Mouse (Mus musculus) CH12.LX (cell line): ENCODE results near the gene Pamr1. TPM values are rescaled to one million over a fixed set of nuclear protein-coding genes. Genes with fewer than 3 reads are reported as not detected.

Source experiments
- DNase-seq: peaks from one replicate; pipeline ENCODE4 v3.0.0-alpha.2; 2013; ENCODE audit errors: extremely low read depth
- H3K27ac ChIP-seq: 2 replicates; pipeline ENCODE4 v1.5.1; 2012; ENCODE audit warnings: low read depth, mild to moderate bottlenecking, control low read depth, moderate library complexity; ENCODE audit not compliant: insufficient read depth
- H3K27me3 ChIP-seq: replicated peaks from 2 replicates; pipeline ENCODE3; 2012; ENCODE audit warnings: inconsistent platforms
- H3K36me3 ChIP-seq, 2 experiments: replicated peaks in 1 of 2; 2 replicates each; pipeline versions ENCODE3 to v1.6.1; 2012; ENCODE audit warnings: inconsistent platforms in 1 of 2, low read length in 1 of 2, mild to moderate bottlenecking in 1 of 2, mixed read lengths in 1 of 2, moderate library complexity in 1 of 2; ENCODE audit not compliant: control insufficient read depth in 1 of 2, insufficient read depth in 1 of 2
- H3K4me1 ChIP-seq, 2 experiments: 2 replicates each; pipeline ENCODE4 v1.6.1; 2012; ENCODE audit warnings: inconsistent platforms in 1 of 2, moderate library complexity in 1 of 2; ENCODE audit not compliant: insufficient read depth in 2 of 2, control insufficient read depth in 1 of 2
- H3K4me2 ChIP-seq: 2 replicates; pipeline ENCODE4 v1.6.1; 2012; ENCODE audit warnings: low read depth, mild to moderate bottlenecking, control low read depth; ENCODE audit not compliant: poor library complexity, insufficient read depth, severe bottlenecking
- H3K4me3 ChIP-seq, 3 experiments: fragments of 150-350 bp in 1 of 3; sonication (generic) in 1 of 3; replicated peaks in 1 of 3; 2 replicates each; pipeline versions ENCODE3 to v1.5.1; 2011 to 2012; ENCODE audit warnings: low read depth in 2 of 3, low read length in 2 of 3, mild to moderate bottlenecking in 2 of 3, moderate library complexity in 2 of 3, control low read depth in 1 of 3, improper control_type of control experiment in 1 of 3, inconsistent platforms in 1 of 3, mixed read lengths in 1 of 3; ENCODE audit not compliant: poor library complexity in 1 of 3
- H3K79me2 ChIP-seq: replicated peaks from 2 replicates; pipeline ENCODE4 v1.6.1; 2012; ENCODE audit warnings: mild to moderate bottlenecking, moderate library complexity; ENCODE audit not compliant: control insufficient read depth, poor library complexity, insufficient read depth, severe bottlenecking; ENCODE audit errors: extremely low read depth
- H3K9ac ChIP-seq: 2 replicates; pipeline ENCODE4 v1.6.1; 2012; ENCODE audit warnings: low read depth, mild to moderate bottlenecking, control low read depth, moderate library complexity; ENCODE audit not compliant: insufficient read depth
- H3K9me3 ChIP-seq: replicated peaks from 2 replicates; pipeline ENCODE3; 2012; ENCODE audit warnings: low read length, inconsistent platforms, mixed read lengths
- CHD1 ChIP-seq: IDR thresholded peaks from 2 replicates; pipeline ENCODE4 v1.6.1; 2012; ENCODE audit warnings: low read depth, low read length, improper control_type of control experiment, inconsistent platforms
- E2F4 ChIP-seq: IDR thresholded peaks from 2 replicates; pipeline ENCODE4 v1.6.1; 2011; ENCODE audit warnings: low read depth, low read length, improper control_type of control experiment; ENCODE audit not compliant: insufficient replicate concordance
- ETS1 ChIP-seq: conservative IDR thresholded peaks from 2 replicates; pipeline ENCODE4 v1.6.1; 2012; ENCODE audit warnings: low read depth, mild to moderate bottlenecking, inconsistent platforms, low read length, improper control_type of control experiment, moderate library complexity
- JUN ChIP-seq: IDR thresholded peaks from 2 replicates; pipeline ENCODE4 v1.6.1; 2011; ENCODE audit warnings: low read depth, mild to moderate bottlenecking, low read length, improper control_type of control experiment, moderate library complexity; ENCODE audit not compliant: insufficient read depth
- JUND ChIP-seq: conservative IDR thresholded peaks from 2 replicates; pipeline ENCODE4 v1.6.1; 2011; ENCODE audit warnings: low read depth, low read length, improper control_type of control experiment
- KAT2A ChIP-seq: IDR thresholded peaks from 2 replicates; pipeline ENCODE4 v1.6.1; 2012; ENCODE audit warnings: low read length, improper control_type of control experiment, inconsistent platforms; ENCODE audit not compliant: insufficient replicate concordance
- MAX ChIP-seq: IDR thresholded peaks from 2 replicates; pipeline ENCODE4 v1.6.1; 2011; ENCODE audit warnings: low read length, improper control_type of control experiment
- MEF2A ChIP-seq: IDR thresholded peaks from 2 replicates; pipeline ENCODE4 v1.6.1; 2014; ENCODE audit warnings: low read depth, mild to moderate bottlenecking, inconsistent platforms, low read length, improper control_type of control experiment, borderline replicate concordance
- PAX5 ChIP-seq: IDR thresholded peaks from 2 replicates; pipeline ENCODE4 v1.6.1; 2012; ENCODE audit warnings: low read length, inconsistent platforms, mixed read lengths
- RAD21 ChIP-seq: IDR thresholded peaks from 2 replicates; pipeline ENCODE4 v1.6.1; 2011; ENCODE audit warnings: low read depth, mild to moderate bottlenecking, low read length, improper control_type of control experiment, moderate library complexity
- SIN3A ChIP-seq: IDR thresholded peaks from 2 replicates; pipeline ENCODE4 v1.6.1; 2012; ENCODE audit warnings: low read length, improper control_type of control experiment, inconsistent platforms
- SMC3 ChIP-seq: IDR thresholded peaks from 2 replicates; pipeline ENCODE4 v1.6.1; 2011; ENCODE audit warnings: low read depth, low read length, improper control_type of control experiment
- TBP ChIP-seq: conservative IDR thresholded peaks from 2 replicates; pipeline ENCODE4 v1.6.1; 2011; ENCODE audit warnings: low read depth, low read length, improper control_type of control experiment
- UBTF ChIP-seq: IDR thresholded peaks from 2 replicates; pipeline ENCODE4 v1.6.1; 2012; ENCODE audit warnings: low read depth, mild to moderate bottlenecking, inconsistent platforms, low read length, improper control_type of control experiment, moderate library complexity
- USF1 ChIP-seq: IDR thresholded peaks from 2 replicates; pipeline ENCODE4 v1.6.1; 2014; ENCODE audit warnings: low read depth, mild to moderate bottlenecking, inconsistent platforms, low read length, improper control_type of control experiment
- ZC3H11A ChIP-seq: IDR thresholded peaks from 2 replicates; pipeline ENCODE4 v1.6.1; 2012; ENCODE audit warnings: low read depth, mild to moderate bottlenecking, inconsistent platforms, low read length, improper control_type of control experiment
- ZMIZ1 ChIP-seq: IDR thresholded peaks from 2 replicates; pipeline ENCODE4 v1.6.1; 2012; ENCODE audit warnings: low read depth, mild to moderate bottlenecking, inconsistent platforms, low read length, improper control_type of control experiment
- ZNF384 ChIP-seq: IDR thresholded peaks from 2 replicates; pipeline ENCODE4 v1.6.1; 2012; ENCODE audit warnings: low read depth, low read length, improper control_type of control experiment, inconsistent platforms
- dilution Hi-C: fragments of 300-500 bp; cut with MboI; formaldehyde crosslinking; loops from 2 replicates; pipeline ENCODE4 v1.14.3; 2020; ENCODE audit warnings: low sequenced_read_pairs; ENCODE audit not compliant: extremely low pct_unique_long_range_greater_than_20kb, extremely low pct_ligation_motif_present
- in situ Hi-C: fragments of 300-500 bp; cut with MboI; formaldehyde crosslinking; loops from 3 replicates; pipeline ENCODE4 v1.14.3; 2019; ENCODE audit warnings: low sequenced_read_pairs, low pct_ligation_motif_present, low pct_unique_long_range_greater_than_20kb, mixed read lengths
- polyA plus RNA-seq: library from polyadenylated mRNA; unstranded; fragments of >175 nt; gene quantifications from 2 replicates; pipeline ENCODE4 v1.2.1, GENCODE M21; 2012; ENCODE audit warnings: low read depth; ENCODE audit not compliant: insufficient read length
- total RNA-seq, 2 experiments: library from RNA; depleted of rRNA; stranded (reverse); fragments of 300-350 nt in 1 of 2; fragments of >200 nt in 1 of 2; gene quantifications; 2 replicates each; pipeline ENCODE4 v1.2.3; 2012 to 2014

The Pamr1 gene
- total and polyA plus RNA-seq, 3 experiments, result 0.08 to 0.28 (median 0.24) TPM

- no peaks in the 10 kb centered on the region for H3K36me3 ChIP-seq
- H3K79me2 ChIP-seq, result no peaks in the 10 kb centered on the region; the same call in 1 of the 2 replicates
- TF ChIP-seq USF1, result no peak
- TF ChIP-seq JUN, result no peak
- H3K4me2 ChIP-seq, result no peak overlapping the region
- H3K4me1 ChIP-seq, result 0 out of 4 replicates have a peak, but pooled peaks cover 0 to 3% of the 10 kb centered on the region in 2 experiments
- no peak for DNase-seq
- in situ Hi-C loops, result loop anchor here (10.0 kb wide), 1 partner anchor 73 kb away; no protein-coding TSS in a partner anchor
- H3K9me3 ChIP-seq, result no peaks in the 10 kb centered on the region
- H3K27me3 ChIP-seq, result no peaks in the 10 kb centered on the region
- H3K27ac ChIP-seq, result no peak overlapping the region
- no peak overlapping the region for H3K9ac ChIP-seq
- H3K4me3 ChIP-seq, result no peak overlapping the region
- dilution Hi-C loops, result no loop called here
Measured at GRCm38 (mm10) chr2:102667981-102668380, 118.2 kb downstream of the Pamr1 start.

- H3K27ac ChIP-seq, result no peak overlapping the region
- H3K4me2 ChIP-seq, result no peak overlapping the region
- no peaks in the 10 kb centered on the region for H3K79me2 ChIP-seq
- TF ChIP-seq PAX5, result no peak
- TF ChIP-seq ZMIZ1, result no peak
- TF ChIP-seq UBTF, result no peak
- no peak for TF ChIP-seq MAX
- TF ChIP-seq SMC3, result no peak
- no peak for TF ChIP-seq ZC3H11A
- TF ChIP-seq RAD21, result no peak
- no peak for TF ChIP-seq MEF2A
- TF ChIP-seq USF1, result no peak
- no peak for TF ChIP-seq KAT2A
- no peak for TF ChIP-seq CHD1
- no peak for TF ChIP-seq E2F4
- no peak for TF ChIP-seq TBP
- no peaks in the 10 kb centered on the region for H3K36me3 ChIP-seq
- dilution Hi-C loops, result no loop called here
- 0 out of 4 replicates have a peak, but pooled peaks cover 0 to 3% of the 10 kb centered on the region in 2 experiments for H3K4me1 ChIP-seq
- no peak overlapping the region for H3K9ac ChIP-seq
- DNase-seq, result no peak
- H3K27me3 ChIP-seq, result no peaks in the 10 kb centered on the region
- in situ Hi-C loops, result loop anchor here (10.0 kb wide), 1 partner anchor 75 kb away; no protein-coding TSS in a partner anchor
- no peaks in the 10 kb centered on the region for H3K9me3 ChIP-seq
- no peak overlapping the region for H3K4me3 ChIP-seq
Measured at GRCm38 (mm10) chr2:102669580-102669979, 119.8 kb downstream of the Pamr1 start.

- Histone ChIP-seq H3K4me3 (no peak overlapping the region), H3K27me3 (no peaks in the 10 kb centered on the region), H3K9me3 (no peaks in the 10 kb centered on the region), H3K27ac (no peak overlapping the region), H3K4me2 (no peak overlapping the region), H3K4me1 (peaks cover 3 to 10% of the 10 kb centered on the region in 2 experiments; a peak in 2 of 4 replicates), H3K9ac (no peak overlapping the region), H3K36me3 (no peaks in the 10 kb centered on the region), H3K79me2 (no peaks in the 10 kb centered on the region)
- dilution Hi-C loops (no loop called here), in situ Hi-C loops (no loop called here)
- no peak for DNase-seq
- no peak for TF ChIP-seq SIN3A
- TF ChIP-seq CHD1, result no peak
- no peak for TF ChIP-seq ZNF384
- TF ChIP-seq MEF2A, result no peak
- no peak for TF ChIP-seq JUN
- TF ChIP-seq ETS1, result no peak
- TF ChIP-seq JUND, result no peak
- TF ChIP-seq KAT2A, result no peak
- no peak for TF ChIP-seq ZMIZ1
Measured at GRCm38 (mm10) chr2:102674582-102674981, 124.8 kb downstream of the Pamr1 start.
